Mouse (Mus musculus) common myeloid progenitor, adult 5-6 weeks (primary cell): ENCODE measurements around the gene Impg1. TPM values are rescaled to one million over a fixed set of nuclear protein-coding genes. Genes with fewer than 3 reads are reported as not detected.

Experiments
- ATAC-seq: replicated peaks from 2 replicates; pipeline ENCODE4 v1.8.0; 2016; ENCODE audit warnings: low read depth, mild to moderate bottlenecking, moderate TSS enrichment, inconsistent platforms; ENCODE audit not compliant: poor library complexity, severe bottlenecking
- total RNA-seq: library from RNA; stranded (forward); fragments of 200-1000, 187-1606 nt; gene quantifications from 2 replicates; pipeline ENCODE4 v1.2.3, GENCODE M21; 2017

Gene Impg1
- total RNA-seq, 1 experiment from 2014 or later: not detected

- peak; percentile 78 for ATAC-seq
These were observed 172.2 kb downstream of the Impg1 start for GRCm38 (mm10) chr9:80293056-80293584.

GRCm38 (mm10) chr9:80286845-80287244 lies 178.4 kb downstream of the Impg1 start:
- ATAC-seq: peak; percentile 68

GRCm38 (mm10) chr9:80284539-80285174 lies 180.6 kb downstream of the Impg1 start:
- ATAC-seq: no peak

DNA sequence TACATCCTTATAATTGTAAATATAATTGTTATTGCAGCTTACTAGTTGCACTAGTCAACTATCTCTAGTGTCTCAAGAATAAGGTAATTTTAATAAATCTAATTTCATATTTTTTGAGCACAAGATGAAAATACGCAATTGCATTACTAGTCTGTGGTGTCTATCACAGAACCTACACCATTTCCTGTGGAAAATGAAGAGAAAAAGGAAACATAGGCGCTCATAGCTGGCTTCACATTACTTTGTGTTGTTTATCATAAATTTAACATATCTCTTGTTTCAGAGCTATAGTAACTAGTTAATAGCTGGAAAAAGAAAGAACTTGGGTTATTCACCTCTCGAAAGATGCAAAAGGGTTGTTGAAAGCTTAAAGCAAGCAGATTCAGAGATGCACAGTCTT lies 182.9 kb downstream of the Impg1 start:
- no peak for ATAC-seq

GRCm38 (mm10) chr9:80280724-80281123 lies 184.6 kb downstream of the Impg1 start:
- ATAC-seq: no peak

DNA sequence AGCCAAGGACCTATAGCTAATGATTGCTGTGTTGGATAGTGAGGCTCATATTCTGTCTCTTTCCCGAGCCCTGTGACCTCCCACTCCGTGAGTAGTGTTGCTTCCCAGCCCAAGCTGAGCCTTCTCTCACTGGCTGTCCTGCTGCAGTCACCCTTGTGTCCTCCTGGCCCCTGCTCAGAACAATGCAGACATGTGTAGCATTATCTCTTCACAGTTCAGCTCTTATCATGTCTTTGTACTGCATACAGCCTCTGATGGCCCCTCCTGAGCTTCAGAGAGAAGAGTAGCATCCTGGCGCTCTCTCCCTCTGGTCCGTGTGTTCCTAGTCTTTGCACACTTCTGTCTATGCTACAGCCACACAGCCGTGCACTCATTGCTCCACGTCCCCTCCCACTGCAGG lies 187.5 kb downstream of the Impg1 start:
- ATAC-seq: no peak

DNA sequence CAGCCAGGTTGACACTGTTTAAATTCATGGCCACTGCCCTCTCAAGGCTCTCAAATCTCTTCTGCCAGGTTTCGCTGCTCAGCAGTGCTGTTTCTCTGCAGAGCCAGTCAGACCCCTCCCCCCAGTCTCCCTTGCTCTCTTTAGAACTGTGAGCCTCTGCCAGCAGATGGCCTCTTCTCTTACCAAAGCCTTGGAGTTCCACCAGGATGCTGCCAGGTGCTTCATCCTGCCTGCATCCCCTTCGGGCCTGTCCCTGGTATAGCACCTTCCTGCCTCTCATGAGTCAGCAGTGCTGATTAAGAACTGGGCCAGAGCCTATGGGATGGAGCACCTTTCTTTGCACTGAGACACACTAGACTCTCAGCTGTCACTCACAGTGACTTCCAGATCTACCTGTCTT lies 188.1 kb downstream of the Impg1 start:
- ATAC-seq: no peak

- no peak for ATAC-seq
These were observed 189.5 kb downstream of the Impg1 start for GRCm38 (mm10) chr9:80275772-80276134.

DNA sequence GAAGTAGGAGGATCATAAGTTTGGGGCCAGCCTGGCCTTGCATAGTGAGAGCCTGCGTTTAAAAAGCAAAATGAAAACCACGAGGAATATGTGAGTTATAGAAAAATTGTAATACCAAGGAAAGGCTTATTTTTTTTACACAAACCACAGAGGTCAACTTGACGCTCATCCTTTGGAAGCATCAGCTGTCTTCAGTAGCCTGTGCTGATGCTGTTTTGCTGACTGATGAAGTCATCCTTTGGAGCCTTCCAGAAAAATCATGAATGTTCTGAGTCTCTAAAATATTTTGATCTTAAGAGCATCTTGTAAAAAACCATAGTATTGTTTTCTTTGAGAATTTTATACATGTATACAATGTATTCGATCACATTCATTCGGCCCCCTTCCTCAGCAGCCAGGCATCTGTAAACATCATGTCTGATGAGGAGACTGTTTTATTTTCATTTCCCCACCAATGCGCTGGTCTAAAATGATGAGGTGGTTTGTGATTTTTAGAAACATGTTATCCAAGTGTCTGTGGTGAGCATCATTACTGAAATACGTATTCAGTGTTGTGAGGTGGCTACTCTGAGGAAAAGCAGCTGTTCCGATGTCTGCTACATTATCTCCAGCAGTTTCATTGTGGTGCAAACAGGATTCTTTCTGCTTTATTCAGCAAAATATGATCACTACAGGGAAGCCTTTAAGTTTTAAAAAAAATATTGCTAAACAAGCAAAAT lies 190.1 kb downstream of the Impg1 start:
- ATAC-seq: no peak

DNA sequence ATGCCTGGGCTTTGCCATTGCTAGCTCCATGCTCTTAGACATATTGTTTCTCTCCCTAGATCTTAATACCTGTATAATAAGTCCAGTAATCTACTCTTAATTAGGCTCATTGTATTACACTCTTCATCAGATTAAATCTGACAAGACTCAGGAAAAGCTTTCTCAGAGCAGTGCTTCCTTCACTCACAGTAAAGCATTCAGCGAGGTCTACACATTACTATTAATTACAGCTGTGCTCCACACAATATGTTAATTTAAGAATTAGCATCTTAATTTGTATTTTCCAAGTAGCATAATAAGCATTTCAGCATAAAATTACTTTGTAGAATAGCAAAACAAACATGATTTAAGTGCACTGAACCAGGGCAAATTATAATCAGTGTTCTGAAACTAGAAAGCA lies 192.3 kb downstream of the Impg1 start:
- ATAC-seq: no peak

DNA sequence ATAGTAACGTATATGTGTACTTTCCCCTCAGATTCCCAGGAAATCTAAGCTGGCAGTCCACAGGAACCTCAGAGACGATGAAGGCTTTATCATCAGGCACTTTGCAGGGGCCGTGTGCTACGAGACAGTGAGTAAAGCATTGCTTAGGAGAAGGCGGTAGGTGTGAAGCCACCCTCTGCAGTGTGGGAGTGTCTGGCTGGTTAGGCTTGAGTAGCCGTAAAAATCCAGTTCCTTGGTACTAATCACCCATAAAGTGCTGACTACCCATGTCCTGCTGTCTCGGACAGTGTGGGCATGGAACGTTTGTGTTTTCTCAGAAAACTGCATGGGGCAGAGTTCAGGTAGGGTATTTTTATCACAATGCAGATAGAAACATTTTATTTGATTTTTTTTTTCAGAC lies 195.7 kb downstream of the Impg1 start:
- no peak for ATAC-seq

DNA sequence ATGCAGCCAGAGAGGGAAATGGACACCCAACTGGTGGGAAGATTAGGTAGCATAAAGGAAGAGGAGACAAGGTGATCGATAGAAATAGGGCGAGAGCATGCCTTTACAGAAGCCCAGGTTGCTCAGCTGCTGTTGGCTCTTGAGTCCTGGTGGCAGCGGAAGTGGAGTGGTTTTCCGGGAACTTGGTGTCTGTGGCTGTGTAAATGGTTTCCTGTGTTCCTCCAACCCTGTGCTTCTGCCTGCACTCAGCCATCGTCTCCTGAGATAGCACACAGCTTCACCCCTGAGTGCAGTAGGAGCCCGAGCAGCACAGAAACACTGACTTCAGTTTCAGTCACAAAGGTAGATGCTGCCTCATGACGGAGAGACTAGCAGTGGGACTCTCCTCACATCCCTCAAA lies 198.8 kb downstream of the Impg1 start:
- peak; percentile 86 for ATAC-seq

DNA sequence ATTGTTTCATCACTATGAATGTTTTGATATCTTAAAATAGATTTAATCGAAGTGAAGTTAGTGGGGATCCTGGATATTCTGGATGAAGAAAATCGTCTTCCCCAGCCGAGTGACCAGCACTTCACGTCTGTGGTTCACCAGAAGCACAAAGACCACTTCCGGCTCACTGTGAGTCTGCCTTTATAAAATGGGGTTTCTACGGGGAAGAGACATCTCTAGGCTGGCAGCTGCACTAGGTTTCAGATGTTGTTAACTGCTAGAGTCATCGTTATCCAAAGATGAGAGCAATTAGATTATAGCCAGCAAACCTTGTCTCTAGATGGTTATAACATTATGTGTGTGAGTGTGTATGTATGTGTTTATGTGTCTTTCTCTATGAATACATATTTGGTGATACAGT lies 199.2 kb downstream of the Impg1 start:
- ATAC-seq: peak; percentile 59
